Mouse (Mus musculus) neural tube, embryonic 14.5 days (tissue): Measurements from ENCODE around the gene Pcdh15. TPM values are rescaled to one million over a fixed set of nuclear protein-coding genes. Genes with fewer than 3 reads are reported as not detected.

ENCODE experiments used
- ATAC-seq: fragments of 200-750 bp; cut with Nextera tagmentation; 2 replicates; pipeline ENCODE4 v1.8.0; 2017; ENCODE audit warnings: low read depth, mild to moderate bottlenecking, moderate TSS enrichment, moderate library complexity
- H3K27ac ChIP-seq: fragments of 300-500 bp; sonication (generic); 2 replicates; pipeline ENCODE4 v1.5.1; 2014; ENCODE audit warnings: low read depth, mild to moderate bottlenecking, control low read depth, low read length, moderate library complexity, mixed read lengths
- H3K27me3 ChIP-seq: fragments of 300-500 bp; sonication (generic); 2 replicates; pipeline ENCODE4 v1.6.1; 2014; ENCODE audit warnings: low read length; ENCODE audit not compliant: control insufficient read depth, insufficient read depth
- H3K36me3 ChIP-seq: fragments of 300-500 bp; sonication (generic); 2 replicates; pipeline ENCODE4 v1.6.1; 2014; ENCODE audit warnings: low read length, mixed read lengths; ENCODE audit not compliant: control insufficient read depth, insufficient read depth
- H3K4me1 ChIP-seq: fragments of 300-500 bp; sonication (generic); 2 replicates; pipeline ENCODE4 v1.6.1; 2014; ENCODE audit warnings: low read length; ENCODE audit not compliant: control insufficient read depth, insufficient read depth
- H3K4me2 ChIP-seq: fragments of 300-500 bp; sonication (generic); 2 replicates; pipeline ENCODE4 v1.6.1; 2014; ENCODE audit warnings: mild to moderate bottlenecking, low read depth, low read length, control low read depth
- H3K4me3 ChIP-seq: fragments of 300-500 bp; sonication (generic); 2 replicates; pipeline ENCODE4 v1.5.1; 2014; ENCODE audit warnings: low read depth, low read length, control low read depth, mixed read lengths
- H3K9ac ChIP-seq: fragments of 300-500 bp; sonication (generic); replicated peaks from 2 replicates; pipeline ENCODE4 v1.6.1; 2014; ENCODE audit warnings: low read depth, mild to moderate bottlenecking, control low read depth, low read length, mixed read lengths
- H3K9me3 ChIP-seq: fragments of 300-500 bp; sonication (generic); 2 replicates; pipeline ENCODE4 v1.6.1; 2016; ENCODE audit warnings: low read length; ENCODE audit not compliant: control insufficient read depth
- WGBS: fragments of 180-500 bp; shearing (Covaris S2); extraction: QIAGEN DNeasy Blood & Tissue Kit; methylation state at CpG from one replicate; pipeline ENCODE4 v1.1.7; 2014; 5-methylcytosine and 5-hydroxymethylcytosine counted together
- polyA plus RNA-seq: library from polyadenylated mRNA; unstranded; fragments of >200 nt; fragmentation: Nextera tagmentation; extraction: Ambion mirVana; gene quantifications from 2 replicates; pipeline ENCODE4 v1.2.1, GENCODE M21; 2014

Gene Pcdh15
- polyA plus RNA-seq, 1 experiment from 2014 or later = 23.0 TPM

DNA sequence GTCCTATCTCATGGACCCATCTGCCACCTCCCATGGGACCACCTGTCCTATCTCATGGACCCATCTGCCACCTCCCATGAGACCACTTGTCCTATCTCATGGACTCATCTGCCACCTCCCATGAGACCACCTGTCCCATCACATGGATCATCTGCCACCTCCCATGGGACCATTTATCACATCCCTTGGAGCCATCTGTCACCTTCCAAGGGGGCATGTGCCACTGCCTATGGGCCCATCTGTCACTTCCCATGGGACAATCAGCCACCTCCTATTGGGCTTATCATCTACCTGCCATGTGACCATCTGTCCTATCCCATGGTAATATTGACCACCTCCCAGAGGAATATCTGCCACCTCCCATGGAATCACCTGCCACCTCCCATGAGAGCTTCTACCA lies 832.0 kb downstream of the Pcdh15 start:
- no peak overlapping the region for H3K27ac ChIP-seq
- no peaks in the 10 kb centered on the region for H3K27me3 ChIP-seq
- peak; percentile 6; the same call in 1 of the 2 replicates for ATAC-seq
- H3K4me2 ChIP-seq = no peak overlapping the region
- no peaks in the 10 kb centered on the region for H3K4me1 ChIP-seq
- H3K9ac ChIP-seq = no peak overlapping the region
- H3K9me3 ChIP-seq = no peaks in the 10 kb centered on the region
- no peaks in the 10 kb centered on the region for H3K36me3 ChIP-seq
- no peak overlapping the region for H3K4me3 ChIP-seq

GRCm38 (mm10) chr10:73931996-73932679 lies 833.0 kb downstream of the Pcdh15 start:
- H3K27ac ChIP-seq = no peak overlapping the region
- no peak overlapping the region for H3K4me3 ChIP-seq
- ATAC-seq = no peak
- H3K4me2 ChIP-seq = no peak overlapping the region
- no peaks in the 10 kb centered on the region for H3K4me1 ChIP-seq
- no peaks in the 10 kb centered on the region for H3K36me3 ChIP-seq
- no peaks in the 10 kb centered on the region for H3K27me3 ChIP-seq
- H3K9me3 ChIP-seq = no peaks in the 10 kb centered on the region
- H3K9ac ChIP-seq = no peak overlapping the region
- 94% methylated on average over 4 of the region's 4 CpGs for WGBS

- no peaks in the 10 kb centered on the region for H3K36me3 ChIP-seq
- no peak for ATAC-seq
- no peaks in the 10 kb centered on the region for H3K9me3 ChIP-seq
- no peak overlapping the region for H3K27ac ChIP-seq
- no peaks in the 10 kb centered on the region for H3K27me3 ChIP-seq
- no peak overlapping the region for H3K4me3 ChIP-seq
- 56% methylated on average over 5 of the region's 5 CpGs for whole genome bisulfite sequencing
- no peak overlapping the region for H3K9ac ChIP-seq
- H3K4me1 ChIP-seq = no peaks in the 10 kb centered on the region
- no peak overlapping the region for H3K4me2 ChIP-seq
Measured at GRCm38 (mm10) chr10:73936121-73936520, 837.0 kb downstream of the Pcdh15 start.

- peak; percentile 38; the same call in 1 of the 2 replicates for ATAC-seq
- Histone ChIP-seq H3K27ac (no peak overlapping the region), H3K9ac (no peak overlapping the region), H3K4me1 (no peaks in the 10 kb centered on the region), H3K4me3 (no peak overlapping the region), H3K4me2 (no peak overlapping the region), H3K36me3 (no peaks in the 10 kb centered on the region), H3K27me3 (no peaks in the 10 kb centered on the region), H3K9me3 (no peaks in the 10 kb centered on the region)
- WGBS = 44% methylated on average over 3 of the region's 3 CpGs
Measured at GRCm38 (mm10) chr10:73938989-73939388, 839.8 kb downstream of the Pcdh15 start.

DNA sequence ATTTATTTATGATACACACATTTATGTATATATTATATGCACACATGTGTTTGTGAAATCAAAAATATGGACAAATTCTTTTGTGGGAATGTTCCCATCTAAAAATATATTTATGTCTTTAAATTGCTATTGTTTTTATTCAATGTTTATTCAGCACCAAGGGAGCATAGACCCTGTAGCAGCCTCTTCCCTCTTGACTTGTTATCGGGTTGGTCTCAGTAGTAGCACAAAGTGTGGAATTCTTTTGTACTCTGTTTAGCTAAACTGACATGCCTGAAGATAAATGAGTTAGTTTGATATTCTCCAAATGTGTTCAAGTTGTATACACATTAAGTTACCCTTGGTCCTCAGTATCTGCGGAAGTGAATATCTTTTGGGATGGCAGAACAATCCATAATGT lies 848.7 kb downstream of the Pcdh15 start:
- Histone ChIP-seq H3K27ac (no peak overlapping the region), H3K4me2 (no peak overlapping the region), H3K4me1 (no peaks in the 10 kb centered on the region), H3K4me3 (no peak overlapping the region), H3K27me3 (no peaks in the 10 kb centered on the region), H3K36me3 (no peaks in the 10 kb centered on the region), H3K9ac (no peak overlapping the region), H3K9me3 (no peaks in the 10 kb centered on the region)
- no peak for ATAC-seq
- 67% methylated on average over 2 of the region's 2 CpGs for WGBS

GRCm38 (mm10) chr10:73953362-73953761 lies 854.2 kb downstream of the Pcdh15 start:
- no peaks in the 10 kb centered on the region for H3K9me3 ChIP-seq
- H3K27me3 ChIP-seq = no peaks in the 10 kb centered on the region
- H3K4me3 ChIP-seq = no peak overlapping the region
- no peak overlapping the region for H3K27ac ChIP-seq
- WGBS = 83% methylated on average over 4 of the region's 4 CpGs
- H3K4me1 ChIP-seq = no peaks in the 10 kb centered on the region
- H3K9ac ChIP-seq = no peak overlapping the region
- H3K36me3 ChIP-seq = no peaks in the 10 kb centered on the region
- ATAC-seq = no peak
- no peak overlapping the region for H3K4me2 ChIP-seq

DNA sequence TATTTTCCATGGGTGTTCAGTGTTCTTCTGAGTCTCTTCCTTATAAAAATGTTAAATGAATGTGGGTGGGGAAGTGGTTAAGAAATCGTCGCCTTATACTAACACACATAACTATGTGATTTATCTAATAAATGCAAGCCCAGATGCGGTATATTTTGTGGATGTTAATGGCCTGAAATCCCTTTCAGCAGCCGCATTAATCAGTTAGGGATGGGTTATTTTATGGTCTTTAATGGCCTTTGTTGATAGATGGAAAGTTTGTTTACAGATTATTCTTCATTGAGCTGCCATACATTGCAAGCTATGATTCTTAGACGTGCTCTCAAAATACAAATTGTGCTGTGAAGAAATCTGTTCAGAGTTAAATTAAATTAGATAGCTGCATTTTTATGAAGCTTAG lies 884.9 kb downstream of the Pcdh15 start:
- 24% methylated on average over 5 of the region's 5 CpGs for WGBS
- peak; percentile 46; the same call in 1 of the 2 replicates for ATAC-seq
- H3K27ac ChIP-seq = no peak overlapping the region

DNA sequence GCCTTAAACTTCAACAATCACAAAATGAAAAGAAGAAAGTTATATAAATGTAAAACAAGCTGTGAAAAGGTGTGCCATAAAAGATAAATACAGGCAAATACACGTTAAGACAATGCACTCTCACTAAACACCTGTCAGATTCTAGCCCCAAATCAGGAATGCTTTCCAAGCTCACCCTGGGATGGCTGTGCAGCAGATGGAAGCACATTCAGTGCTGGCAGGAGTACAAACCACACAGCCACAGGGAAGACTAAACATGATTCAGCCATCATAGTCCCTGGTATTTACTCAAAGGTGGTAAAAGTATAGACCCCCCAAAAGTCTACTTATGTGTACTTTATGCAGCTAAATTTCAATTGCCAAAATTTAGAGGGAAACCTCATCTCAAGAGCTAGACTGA lies 909.7 kb downstream of the Pcdh15 start:
- ATAC-seq = no peak
- Histone ChIP-seq H3K4me3 (no peak overlapping the region), H3K9me3 (no peaks in the 10 kb centered on the region), H3K4me2 (no peak overlapping the region), H3K27ac (no peak overlapping the region), H3K36me3 (no peaks in the 10 kb centered on the region), H3K4me1 (no peaks in the 10 kb centered on the region), H3K9ac (no peak overlapping the region), H3K27me3 (no peaks in the 10 kb centered on the region)
- 59% methylated on average over 1 of the region's 1 CpGs for WGBS

More for the DNA sequence above, 884.9 kb downstream of the Pcdh15 start:
- H3K36me3 ChIP-seq = no peaks in the 10 kb centered on the region
- no peaks in the 10 kb centered on the region for H3K27me3 ChIP-seq
- H3K4me2 ChIP-seq = no peak overlapping the region
- no peaks in the 10 kb centered on the region for H3K9me3 ChIP-seq
- H3K9ac ChIP-seq = no peak overlapping the region
- H3K4me3 ChIP-seq = no peak overlapping the region
- no peaks in the 10 kb centered on the region for H3K4me1 ChIP-seq

DNA sequence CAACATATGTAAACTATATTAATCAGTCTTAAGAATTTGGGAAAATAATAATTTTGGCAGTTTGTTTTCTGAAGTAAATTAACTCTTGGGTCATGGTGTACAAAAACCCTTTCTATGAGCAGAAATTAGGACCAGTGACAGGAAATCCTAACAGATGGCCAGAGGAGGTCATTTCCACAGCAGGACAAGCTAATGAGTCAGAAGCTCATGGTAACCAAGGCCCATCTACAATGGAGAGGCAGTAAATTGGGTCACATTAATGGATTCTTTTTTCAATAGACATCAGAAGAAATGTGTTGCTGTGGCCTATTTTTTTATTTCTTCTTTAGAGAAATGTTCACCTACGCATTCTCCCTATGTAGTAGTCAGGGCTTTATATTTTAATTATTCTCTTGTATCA lies 923.9 kb downstream of the Pcdh15 start:
- H3K27ac ChIP-seq = no peak overlapping the region
- WGBS = 78% methylated on average over 1 of the region's 1 CpGs
- no peaks in the 10 kb centered on the region for H3K9me3 ChIP-seq
- no peak for ATAC-seq
- H3K4me1 ChIP-seq = no peaks in the 10 kb centered on the region
- no peaks in the 10 kb centered on the region for H3K27me3 ChIP-seq
- H3K4me3 ChIP-seq = no peak overlapping the region
- no peak overlapping the region for H3K4me2 ChIP-seq
- H3K36me3 ChIP-seq = no peaks in the 10 kb centered on the region
- H3K9ac ChIP-seq = no peak overlapping the region
